Mouse (Mus musculus) heart, postnatal 4 days (tissue): ENCODE data around the gene Ccdc194. TPM values are rescaled to one million over a fixed set of nuclear protein-coding genes. Genes with fewer than 3 reads are reported as not detected.

ENCODE experiments used
- DNase-seq: peaks from one replicate; pipeline ENCODE4 v3.0.0; 2021
- total RNA-seq, 2 experiments: library from RNA; stranded (reverse); gene quantifications; 2 replicates each; pipeline ENCODE4 v1.2.3; 2021

Ccdc194 gene
- total RNA-seq: under 1 TPM; 0.14 to 0.29 TPM

- DNase-seq: no peak
Observed at GRCm38 (mm10) chr8:71525226-71526050, at the start of gene Ccdc194. Ccdc194 (minus strand) TSS chr8:71525711.

- DNase-seq: no peak
Observed at GRCm38 (mm10) chr8:71575020-71575419, 49.5 kb upstream of the Ccdc194 start.

- peak; percentile 37 for DNase-seq
Observed at GRCm38 (mm10) chr8:71574426-71574825, 48.9 kb upstream of the Ccdc194 start.

- peak; percentile 80 for DNase-seq
Observed at GRCm38 (mm10) chr8:71572847-71573633, 47.5 kb upstream of the Ccdc194 start.

- peak; percentile 10 for DNase-seq
Observed at GRCm38 (mm10) chr8:71572077-71572476, 46.6 kb upstream of the Ccdc194 start.

GRCm38 (mm10) chr8:71570291-71570954, 44.9 kb upstream of the Ccdc194 start:
- DNase-seq: peak; percentile 83

GRCm38 (mm10) chr8:71569366-71570290, 44.1 kb upstream of the Ccdc194 start:
- peak; percentile 80 for DNase-seq

- DNase-seq: peak; percentile 40
Observed at GRCm38 (mm10) chr8:71568941-71569340, 43.4 kb upstream of the Ccdc194 start.

- peak; percentile 91 for DNase-seq
Observed at GRCm38 (mm10) chr8:71568387-71568937, 43.0 kb upstream of the Ccdc194 start, which contains the start of gene Slc27a1. Slc27a1 (plus strand) TSS chr8:71568882.

GRCm38 (mm10) chr8:71567587-71567986, 42.1 kb upstream of the Ccdc194 start:
- DNase-seq: no peak

GRCm38 (mm10) chr8:71566501-71566900, 41.0 kb upstream of the Ccdc194 start, which contains the start of gene Nxnl1:
Nxnl1 (minus strand) TSS chr8:71566601.
- DNase-seq: no peak

- no peak for DNase-seq
Observed at GRCm38 (mm10) chr8:71563992-71564391, 38.5 kb upstream of the Ccdc194 start.

GRCm38 (mm10) chr8:71562751-71563150, 37.2 kb upstream of the Ccdc194 start:
- DNase-seq: peak; percentile 93

- DNase-seq: peak; percentile 71
Observed at GRCm38 (mm10) chr8:71561401-71561800, 35.9 kb upstream of the Ccdc194 start.

- no peak for DNase-seq
Observed at GRCm38 (mm10) chr8:71560765-71561164, 35.3 kb upstream of the Ccdc194 start.

- DNase-seq: no peak
Observed at GRCm38 (mm10) chr8:71560071-71560470, 34.6 kb upstream of the Ccdc194 start.

GRCm38 (mm10) chr8:71558958-71559690, 33.6 kb upstream of the Ccdc194 start:
- DNase-seq: peak; percentile 61

- DNase-seq: no peak
Observed at GRCm38 (mm10) chr8:71558071-71558957, 32.8 kb upstream of the Ccdc194 start, which contains the start of gene Tmem221. Tmem221 (minus strand) TSS chr8:71558871.

GRCm38 (mm10) chr8:71554644-71555043, 29.1 kb upstream of the Ccdc194 start:
- no peak for DNase-seq
